Mouse (Mus musculus): ENCODE results near the gene Sart1.

- no peak for TF ChIP-seq CTCF (IDR thresholded peaks at IDR 0.05; ENCODE audit: borderline replicate concordance, insufficient read depth, low read depth, low read length)
- no peak for TF ChIP-seq POLR2A (IDR thresholded peaks at IDR 0.05; ENCODE audit: borderline replicate concordance, insufficient read depth, low read length)
Measured at GRCm38 (mm10) chr19:5424092-5424781, 35.7 kb upstream of the Sart1 start.

Measured in cerebellum, adult 2 months (tissue).